ENCODE assay signal across 8 mouse cellular contexts in the genomic region with DNA sequence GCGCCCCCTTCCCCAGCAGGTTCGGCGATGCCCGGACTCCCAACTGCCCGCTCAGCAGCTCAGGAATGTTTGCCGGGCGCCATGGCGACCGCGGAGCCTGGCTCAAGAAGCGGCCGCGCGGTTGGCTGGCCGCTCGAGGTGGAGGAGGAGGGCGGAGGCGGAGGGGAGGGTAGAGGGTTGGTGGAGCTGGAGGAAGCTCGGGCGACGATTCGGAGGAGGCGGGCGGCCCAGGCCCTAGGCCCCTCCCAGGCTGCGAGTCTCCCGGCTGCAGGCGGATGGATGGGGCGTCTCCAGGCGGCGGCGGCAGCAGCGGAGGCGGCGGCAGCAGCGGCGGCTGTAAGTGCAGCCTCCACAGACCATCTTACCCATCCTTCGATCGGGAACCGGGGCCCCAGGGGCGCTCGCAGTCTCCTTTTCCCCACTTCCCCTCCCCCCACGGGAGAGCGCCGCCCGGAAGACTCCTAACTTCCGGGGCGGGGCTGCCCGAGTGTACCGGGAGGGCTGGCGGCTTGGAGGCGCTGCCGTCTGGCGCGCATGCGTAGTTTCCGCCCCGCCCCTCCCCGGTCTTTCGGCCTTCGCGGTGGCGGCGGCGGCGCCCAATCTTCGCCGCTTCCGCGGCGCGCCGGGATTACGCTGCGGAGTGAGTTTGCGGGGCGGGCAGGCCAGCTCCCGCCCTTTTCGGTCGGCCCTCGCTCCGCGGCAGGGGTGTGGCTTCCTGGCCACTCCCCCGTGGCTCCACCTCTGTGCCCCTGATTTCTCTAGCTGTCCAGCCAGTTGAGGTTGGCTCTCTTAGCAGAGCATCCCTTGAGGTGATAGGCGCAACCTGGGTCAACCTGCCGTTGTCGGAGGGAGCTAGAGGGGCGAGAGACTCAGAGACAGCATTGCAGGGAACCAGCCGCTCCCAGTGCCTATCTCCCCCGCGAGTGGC. TPM values are rescaled to one million over a fixed set of nuclear protein-coding genes. Genes with fewer than 3 reads are reported as not detected.
DNase-seq lines count a peak whose midpoint lies in the region; ATAC-seq and TF ChIP-seq lines count a peak whose summit lies in the region.

A gene (plus strand): TSS at position 207 of the 928 bp plus-strand sequence.
A gene (minus strand): TSS at position 372 of the 928 bp plus-strand sequence.

- H3K4me3 ChIP-seq in forebrain, embryonic 15.5 days: peak within 1 kb of the TSS; percentile 81
- H3K4me3 ChIP-seq in lung, adult 2 months (replicated peaks; ENCODE audit: extremely low read depth, low read depth, low read length): peak within 1 kb of the TSS; percentile 86

- peaks cover 39% of the 10 kb centered on the region for H3K4me1 ChIP-seq in forebrain, embryonic 15.5 days
- H3K4me1 ChIP-seq in lung, adult 2 months (ENCODE audit: control insufficient read depth, insufficient read depth, low read length): peaks cover 8% of the 10 kb centered on the region

- peak; percentile 48; the same call in 1 of the 2 replicates for TF ChIP-seq POLR2A in lung, adult 2 months (IDR thresholded peaks at IDR 0.05; ENCODE audit: borderline replicate concordance, extremely low read depth, low read depth, low read length)

- ATAC-seq in forebrain, embryonic 15.5 days (replicated peaks): peak; percentile 100
- peak; percentile 92 for ATAC-seq in neutrophil, adult 5-6 weeks (ENCODE audit: extremely low read depth, insufficient number of reproducible peaks, low FRiP score, poor library complexity, severe bottlenecking)

- peak within 1 kb of the TSS; percentile 64 for H3K4me2 ChIP-seq in forebrain, embryonic 15.5 days (replicated peaks)

- DNase-seq in ES-CJ7 (ENCODE audit: low read depth, low spot score): peak; percentile 92
- peak; percentile 97 for DNase-seq in cerebellum, adult 11 months
- DNase-seq in heart, postnatal 25 days (ENCODE audit: low spot score): peak; percentile 94
- DNase-seq in layer of hippocampus, adult 18-20 months (ENCODE audit: low spot score in 2 of 2): peak; percentile 95 to 96
- DNase-seq in lung, adult 2 months: peak; percentile 96
- DNase-seq in thymus, adult 18-20 months: peak; percentile 92 to 93

- H3K9ac ChIP-seq in forebrain, embryonic 15.5 days (replicated peaks): peak within 1 kb of the TSS; percentile 82

- H3K27ac ChIP-seq in forebrain, embryonic 15.5 days (replicated peaks): peak within 1 kb of the TSS; percentile 100

- under 1% methylated on average over 87 of the region's 90 CpGs for WGBS in forebrain, embryonic 15.5 days
- WGBS in lung, adult 2 months: under 1% methylated on average over 69 of the region's 90 CpGs

- no peaks in the 10 kb centered on the region for H3K27me3 ChIP-seq in forebrain, embryonic 15.5 days

- intact Hi-C loops in heart, postnatal 25 days (cut with DNase I): loop anchor here (5.0 to 10.0 kb wide), 4 partner anchors 33 to 600 kb away; a partner anchor contains a TSS

- H3K9me3 ChIP-seq in forebrain, embryonic 15.5 days: no peaks in the 10 kb centered on the region

- TF ChIP-seq CTCF in lung, adult 2 months (IDR thresholded peaks at IDR 0.05; ENCODE audit: insufficient read depth, low read length): no peak

- peaks cover 6% of the 10 kb centered on the region; the same call in 1 of the 2 replicates for H3K36me3 ChIP-seq in forebrain, embryonic 15.5 days

RNA-seq across cellular contexts. Expression of the first gene that starts in this region (rescaled TPM):
- polyA plus RNA-seq in forebrain, embryonic 15.5 days (2015; fragmentation: Nextera tagmentation; extraction: Ambion mirVana): 36.4 and 38.0 TPM in 2 replicates
- total RNA-seq in heart, postnatal 25 days (2021): 10 to 100 TPM; 31.1 to 35.6 TPM
- total RNA-seq in layer of hippocampus, adult 18-20 months (2021): 10 to 100 TPM; 50.7 to 51.3 TPM
- polyA plus RNA-seq in lung, adult 2 months (2012; rRNA removed): 9.5 and 13.9 TPM in 2 replicates
- total RNA-seq in neutrophil, adult 5-6 weeks (2017): 260 and 265 TPM in 2 replicates

RNA-seq across cellular contexts. Expression of the second gene that starts in this region (rescaled TPM):
- 4.0 and 5.8 TPM in 2 replicates for polyA plus RNA-seq in forebrain, embryonic 15.5 days (2015; fragmentation: Nextera tagmentation; extraction: Ambion mirVana)
- 1 to 10 TPM in 1 of 2 experiments, under 1 TPM in 1; 0.64 to 1.6 TPM for total RNA-seq in heart, postnatal 25 days (2021)
- total RNA-seq in layer of hippocampus, adult 18-20 months (2021): 10 to 100 TPM; 13.2 to 14.1 TPM
- polyA plus RNA-seq in lung, adult 2 months (2012; rRNA removed): 2.8 and 5.6 TPM in 2 replicates
- 3.4 and 4.8 TPM in 2 replicates for total RNA-seq in neutrophil, adult 5-6 weeks (2017)

Comparison
In these comparisons a context has a peak if more than half of its experiments do, and no peak if none do; other contexts are left out.
1. Peak in every context shown above with its lines: DNase-seq, ATAC-seq, H3K4me3 ChIP-seq and H3K27ac ChIP-seq.